14 mouse cellular contexts compared by ENCODE assay signal in genomic region chr4:120229505-120230255, GRCm38 (mm10). TPM values are rescaled to one million over a fixed set of nuclear protein-coding genes. Genes with fewer than 3 reads are reported as not detected.
DNase-seq lines count a peak whose midpoint lies in the region; ATAC-seq and TF ChIP-seq lines count a peak whose summit lies in the region.
"Had no signal": no experiment of that assay in that cellular context is flagged by ENCODE, and none has a peak within 500 bp of the region (broad histone marks: within the 10 kb centered on the region; RNA-seq: fewer than 3 reads in every experiment).

No protein-coding gene starts in this region.

- H3K27me3 ChIP-seq in lung, postnatal 0 days (replicated peaks; ENCODE audit: insufficient read depth, low read length), result no peaks in the 10 kb centered on the region
- H3K27me3 ChIP-seq in small intestine, adult 2 months (ENCODE audit: control insufficient read depth, insufficient read depth, low read length), result no peaks in the 10 kb centered on the region
- H3K27me3 ChIP-seq: Patski had no signal

- peak; percentile 7; the same call in 1 of the 2 replicates for ATAC-seq in lung, postnatal 0 days
- ATAC-seq: hindbrain, embryonic 16.5 days had no signal

- no peak overlapping the region for H3K9ac ChIP-seq in lung, postnatal 0 days (replicated peaks; ENCODE audit: low read depth)
- H3K9ac ChIP-seq: lung, embryonic 15.5 days; neural tube, embryonic 12.5 days had no signal

- H3K27ac ChIP-seq in lung, postnatal 0 days (ENCODE audit: low read length), result no peak overlapping the region
- H3K27ac ChIP-seq in small intestine, adult 2 months (ENCODE audit: insufficient read depth, low read depth, low read length), result peak overlapping the region; percentile 43; the same call in 1 of the 2 replicates
- no peak overlapping the region for H3K27ac ChIP-seq in left cerebral cortex, adult 2 months
- H3K27ac ChIP-seq: embryonic facial prominence, embryonic 10.5 days; lung, embryonic 15.5 days; neural tube, embryonic 12.5 days had no signal

- TF ChIP-seq CTCF in lung, postnatal 0 days (IDR thresholded peaks at IDR 0.05), result no peak
- TF ChIP-seq CTCF in small intestine, adult 2 months (IDR thresholded peaks at IDR 0.05; ENCODE audit: extremely low read depth, insufficient read length, insufficient replicate concordance, low read depth, low read length), result no peak
- no peak for TF ChIP-seq CTCF in left cerebral cortex, adult 2 months (IDR thresholded peaks at IDR 0.05)

- intact Hi-C loops in left cerebral cortex, adult 2 months (cut with DNase I), result loop anchor here (1.0 kb wide), 2 partner anchors 94 to 152 kb away; no protein-coding TSS in a partner anchor

- H3K4me1 ChIP-seq in lung, postnatal 0 days (ENCODE audit: insufficient read depth, low read depth, low read length), result no peaks in the 10 kb centered on the region
- H3K4me1 ChIP-seq in small intestine, adult 2 months (ENCODE audit: control insufficient read depth, insufficient read depth, insufficient read length, low read length), result peaks cover 4% of the 10 kb centered on the region; the same call in 1 of the 2 replicates
- H3K4me1 ChIP-seq: embryonic facial prominence, embryonic 10.5 days had no signal

- no peaks in the 10 kb centered on the region for H3K36me3 ChIP-seq in lung, postnatal 0 days (ENCODE audit: insufficient read depth, low read length)
- H3K36me3 ChIP-seq in small intestine, adult 2 months (ENCODE audit: control insufficient read depth, insufficient read depth, low read length), result no peaks in the 10 kb centered on the region
- H3K36me3 ChIP-seq: embryonic facial prominence, embryonic 10.5 days; lung, embryonic 15.5 days; neural tube, embryonic 12.5 days had no signal

- DNase-seq in adrenal gland, adult (ENCODE audit: inconsistent age in 2 of 2, low spot score in 1 of 2), result peak; percentile 77 to 85
- no peak for DNase-seq in adrenal gland, postnatal 4 days (ENCODE audit: low spot score in 2 of 2)
- no peak for DNase-seq in lung, postnatal 0 days (ENCODE audit: low spot score)
- DNase-seq in lung, adult 18-20 months, result no peak
- DNase-seq in adrenal gland, postnatal 25 days, result peak; percentile 56
- no peak for DNase-seq in left cerebral cortex, adult 2 months (ENCODE audit: extremely low spot score in 1 of 2, low spot score in 2 of 2)
- no peak for DNase-seq in retina, embryonic 14.5 days (ENCODE audit: low spot score)

- no peaks in the 10 kb centered on the region for H3K9me3 ChIP-seq in lung, postnatal 0 days (ENCODE audit: low read length)
- H3K9me3 ChIP-seq: embryonic facial prominence, embryonic 10.5 days; lung, embryonic 15.5 days; neural tube, embryonic 12.5 days had no signal

- H3K4me2 ChIP-seq in lung, postnatal 0 days (replicated peaks; ENCODE audit: low read depth, low read length), result no peak overlapping the region
- H3K4me2 ChIP-seq: lung, embryonic 15.5 days; neural tube, embryonic 12.5 days had no signal

- WGBS in lung, postnatal 0 days, result 71% methylated on average over 13 of the region's 13 CpGs
- WGBS in small intestine, adult 2 months, result 59% methylated on average over 13 of the region's 13 CpGs

- TF ChIP-seq POLR2A in small intestine, adult 2 months (IDR thresholded peaks at IDR 0.05; ENCODE audit: low read depth, low read length), result no peak

- no peak overlapping the region for H3K4me3 ChIP-seq in lung, postnatal 0 days (ENCODE audit: low read depth, low read length)
- no peak overlapping the region for H3K4me3 ChIP-seq in small intestine, adult 2 months (ENCODE audit: low read depth, low read length)
- no peak overlapping the region for H3K4me3 ChIP-seq in left cerebral cortex, adult 2 months
- H3K4me3 ChIP-seq: embryonic facial prominence, embryonic 10.5 days; lung, embryonic 15.5 days; neural tube, embryonic 12.5 days had no signal

- TF ChIP-seq EP300 in lung, postnatal 0 days (IDR thresholded peaks at IDR 0.05), result no peak

RNA-seq across cellular contexts. Expression of gene Foxo6, which starts 57.5 kb away (rescaled TPM):
- total RNA-seq in adrenal gland, postnatal 4 days (2021), result 1 to 10 TPM; 4.4 to 4.5 TPM
- polyA plus RNA-seq in lung, postnatal 0 days (2015; fragmentation: Nextera tagmentation; extraction: Ambion mirVana), result 0.13 and 0.26 TPM in 2 replicates
- 0.71 and 1.9 TPM in 2 replicates for total RNA-seq in adrenal gland, postnatal 25 days (2021)
- 7.2 and 38.9 TPM in 2 replicates for polyA plus RNA-seq in small intestine, adult 2 months (2012; rRNA removed)
- 10 to 100 TPM; 11.3 to 17.1 TPM for total RNA-seq in left cerebral cortex, adult 2 months (2021)
- total RNA-seq: liver, adult 2 months had no signal

Comparison
In these comparisons a context has a peak if more than half of its experiments do, and no peak if none do; other contexts are left out.
1. DNase-seq: peak in adrenal gland, adult (2 of 2) and adrenal gland, postnatal 25 days (single experiment); none in adrenal gland, postnatal 4 days (0 of 2), lung, postnatal 0 days (single experiment), lung, adult 18-20 months (0 of 2), left cerebral cortex, adult 2 months (0 of 2) and retina, embryonic 14.5 days (single experiment).